Mouse (Mus musculus) heart, embryonic 12.5 days (tissue): ENCODE measurements around the gene Rtp2. TPM values are rescaled to one million over a fixed set of nuclear protein-coding genes. Genes with fewer than 3 reads are reported as not detected.
A peak's percentile ranks its signal among the peaks of the same experiment; 100 is the strongest.

Experiments
- ATAC-seq: fragments of 200-750 bp; cut with Nextera tagmentation; 2 replicates; pipeline ENCODE4 v1.8.0; 2017; ENCODE audit warnings: moderate TSS enrichment, moderate library complexity; ENCODE audit not compliant: insufficient number of reproducible peaks, low FRiP score
- H3K27ac ChIP-seq: fragments of 300-500 bp; sonication (generic); 2 replicates; pipeline ENCODE4 v1.5.1; 2016; ENCODE audit warnings: mild to moderate bottlenecking, moderate library complexity; ENCODE audit not compliant: poor library complexity, severe bottlenecking
- H3K27me3 ChIP-seq: fragments of 300-500 bp; sonication (generic); replicated peaks from 2 replicates; pipeline ENCODE4 v1.6.1; 2016; ENCODE audit warnings: mild to moderate bottlenecking, moderate library complexity
- H3K36me3 ChIP-seq: fragments of 300-500 bp; sonication (generic); 2 replicates; pipeline ENCODE4 v1.6.1; 2016; ENCODE audit warnings: mild to moderate bottlenecking, moderate library complexity
- H3K4me1 ChIP-seq: fragments of 300-500 bp; sonication (generic); replicated peaks from 2 replicates; pipeline ENCODE4 v1.6.1; 2016; ENCODE audit warnings: mild to moderate bottlenecking
- H3K4me2 ChIP-seq: fragments of 300-500 bp; sonication (generic); 2 replicates; pipeline ENCODE4 v1.6.1; 2016; ENCODE audit warnings: mild to moderate bottlenecking, moderate library complexity
- H3K4me3 ChIP-seq: fragments of 300-500 bp; sonication (generic); 2 replicates; pipeline ENCODE4 v1.5.1; 2016; ENCODE audit warnings: mild to moderate bottlenecking
- H3K9ac ChIP-seq: fragments of 300-500 bp; sonication (generic); 2 replicates; pipeline ENCODE4 v1.6.1; 2016; ENCODE audit warnings: mild to moderate bottlenecking, moderate library complexity
- H3K9me3 ChIP-seq: fragments of 300-500 bp; sonication (generic); replicated peaks from 2 replicates; pipeline ENCODE4 v1.6.1; 2016; ENCODE audit warnings: mild to moderate bottlenecking, moderate library complexity
- WGBS: fragments of 180-500 bp; shearing (Covaris S2); methylation state at CpG from one replicate; pipeline ENCODE4 v1.1.7; 2016; 5-methylcytosine and 5-hydroxymethylcytosine counted together
- polyA plus RNA-seq: library from polyadenylated mRNA; unstranded; fragments of >200 nt; fragmentation: Nextera tagmentation; extraction: Ambion mirVana; gene quantifications from 2 replicates; pipeline ENCODE4 v1.2.1, GENCODE M21; 2016

Gene Rtp2
- polyA plus RNA-seq, 1 experiment from 2014 or later: not detected

GRCm38 (mm10) chr16:23952101-23952727 lies 20.0 kb upstream of the Rtp2 start:
- H3K36me3 ChIP-seq: no peaks in the 10 kb centered on the region
- H3K4me1 ChIP-seq: no peaks in the 10 kb centered on the region
- H3K27ac ChIP-seq: no peak overlapping the region
- 70% methylated on average over 4 of the region's 4 CpGs for WGBS
- no peak overlapping the region for H3K9ac ChIP-seq
- H3K4me2 ChIP-seq: no peak overlapping the region
- 0 out of 2 replicates have a peak, but pooled peaks cover 5% of the 10 kb centered on the region for H3K9me3 ChIP-seq
- H3K4me3 ChIP-seq: no peak overlapping the region
- no peak for ATAC-seq
- no peaks in the 10 kb centered on the region for H3K27me3 ChIP-seq

- 82% methylated on average over 6 of the region's 6 CpGs for WGBS
- Histone ChIP-seq H3K27ac (no peak overlapping the region), H3K9me3 (0 out of 2 replicates have a peak, but pooled peaks cover 5% of the 10 kb centered on the region), H3K4me3 (no peak overlapping the region), H3K4me2 (no peak overlapping the region), H3K9ac (no peak overlapping the region), H3K27me3 (no peaks in the 10 kb centered on the region), H3K36me3 (no peaks in the 10 kb centered on the region), H3K4me1 (no peaks in the 10 kb centered on the region)
- no peak for ATAC-seq
These were observed 15.5 kb upstream of the Rtp2 start for GRCm38 (mm10) chr16:23947654-23948053.

- Histone ChIP-seq H3K9ac (no peak overlapping the region), H3K9me3 (0 out of 2 replicates have a peak, but pooled peaks cover 5% of the 10 kb centered on the region), H3K36me3 (no peaks in the 10 kb centered on the region), H3K27ac (no peak overlapping the region), H3K4me3 (no peak overlapping the region), H3K27me3 (no peaks in the 10 kb centered on the region), H3K4me1 (no peaks in the 10 kb centered on the region), H3K4me2 (no peak overlapping the region)
- WGBS: 40% methylated on average over 3 of the region's 3 CpGs
- ATAC-seq: no peak
These were observed 12.6 kb upstream of the Rtp2 start for GRCm38 (mm10) chr16:23944801-23945200.

GRCm38 (mm10) chr16:23934397-23934796 lies 2.2 kb upstream of the Rtp2 start:
- Histone ChIP-seq H3K36me3 (no peaks in the 10 kb centered on the region), H3K9me3 (no peaks in the 10 kb centered on the region), H3K4me1 (peaks cover 4% of the 10 kb centered on the region; the same call in 1 of the 2 replicates), H3K4me2 (no peak overlapping the region), H3K27me3 (0 out of 2 replicates have a peak, but pooled peaks cover 5% of the 10 kb centered on the region), H3K27ac (no peak overlapping the region), H3K4me3 (no peak overlapping the region), H3K9ac (no peak overlapping the region)
- 61% methylated on average over 2 of the region's 2 CpGs for WGBS
- no peak for ATAC-seq

- Histone ChIP-seq H3K27me3 (0 out of 2 replicates have a peak, but pooled peaks cover 10% of the 10 kb centered on the region), H3K4me2 (peak overlapping the region; percentile 57), H3K27ac (no peak overlapping the region), H3K9me3 (no peaks in the 10 kb centered on the region), H3K9ac (no peak overlapping the region), H3K36me3 (no peaks in the 10 kb centered on the region), H3K4me3 (no peak overlapping the region), H3K4me1 (peaks cover 4% of the 10 kb centered on the region; the same call in 1 of the 2 replicates)
- WGBS: 29% methylated on average over 18 of the region's 18 CpGs
- ATAC-seq: no peak
These were observed 919 bp downstream of the Rtp2 start for GRCm38 (mm10) chr16:23931275-23931674.

GRCm38 (mm10) chr16:23930426-23931073 lies 1.6 kb downstream of the Rtp2 start:
- WGBS: 79% methylated on average over 3 of the region's 3 CpGs
- ATAC-seq: no peak
- Histone ChIP-seq H3K9me3 (no peaks in the 10 kb centered on the region), H3K27me3 (0 out of 2 replicates have a peak, but pooled peaks cover 10% of the 10 kb centered on the region), H3K27ac (no peak overlapping the region), H3K4me2 (peak overlapping the region; percentile 57), H3K4me1 (peaks cover 4% of the 10 kb centered on the region; the same call in 1 of the 2 replicates), H3K4me3 (no peak overlapping the region), H3K9ac (no peak overlapping the region), H3K36me3 (no peaks in the 10 kb centered on the region)

GRCm38 (mm10) chr16:23927301-23928114 lies 4.7 kb downstream of the Rtp2 start:
- no peak overlapping the region for H3K27ac ChIP-seq
- H3K9me3 ChIP-seq: no peaks in the 10 kb centered on the region
- 0 out of 2 replicates have a peak, but pooled peaks cover 10% of the 10 kb centered on the region for H3K27me3 ChIP-seq
- H3K36me3 ChIP-seq: no peaks in the 10 kb centered on the region
- WGBS: 89% methylated on average over 33 of the region's 33 CpGs
- H3K9ac ChIP-seq: no peak overlapping the region
- ATAC-seq: no peak; the same call in 1 of the 2 replicates
- no peak overlapping the region for H3K4me2 ChIP-seq
- peaks cover 4% of the 10 kb centered on the region; the same call in 1 of the 2 replicates for H3K4me1 ChIP-seq
- H3K4me3 ChIP-seq: no peak overlapping the region

GRCm38 (mm10) chr16:23922906-23923305 lies 9.3 kb downstream of the Rtp2 start:
- H3K9me3 ChIP-seq: no peaks in the 10 kb centered on the region
- H3K27ac ChIP-seq: no peak overlapping the region
- no peak overlapping the region for H3K4me2 ChIP-seq
- no peaks in the 10 kb centered on the region for H3K4me1 ChIP-seq
- H3K9ac ChIP-seq: no peak overlapping the region
- no peak overlapping the region for H3K4me3 ChIP-seq
- no peaks in the 10 kb centered on the region for H3K36me3 ChIP-seq
- H3K27me3 ChIP-seq: 0 out of 2 replicates have a peak, but pooled peaks cover 5% of the 10 kb centered on the region
- ATAC-seq: no peak
- WGBS: 71% methylated on average over 1 of the region's 1 CpGs

- no peaks in the 10 kb centered on the region for H3K36me3 ChIP-seq
- WGBS: 70% methylated on average over 5 of the region's 5 CpGs
- H3K4me2 ChIP-seq: no peak overlapping the region
- H3K4me3 ChIP-seq: no peak overlapping the region
- H3K27ac ChIP-seq: no peak overlapping the region
- no peak for ATAC-seq
- H3K9ac ChIP-seq: no peak overlapping the region
- H3K9me3 ChIP-seq: no peaks in the 10 kb centered on the region
- no peaks in the 10 kb centered on the region for H3K27me3 ChIP-seq
- no peaks in the 10 kb centered on the region for H3K4me1 ChIP-seq
These were observed 10.5 kb downstream of the Rtp2 start for GRCm38 (mm10) chr16:23921697-23922096.

GRCm38 (mm10) chr16:23919418-23919817 lies 12.8 kb downstream of the Rtp2 start:
- no peak overlapping the region for H3K9ac ChIP-seq
- no peak for ATAC-seq
- no peak overlapping the region for H3K4me2 ChIP-seq
- 69% methylated on average over 2 of the region's 2 CpGs for WGBS
- H3K36me3 ChIP-seq: no peaks in the 10 kb centered on the region
- H3K4me1 ChIP-seq: no peaks in the 10 kb centered on the region
- H3K4me3 ChIP-seq: no peak overlapping the region
- no peak overlapping the region for H3K27ac ChIP-seq
- no peaks in the 10 kb centered on the region for H3K27me3 ChIP-seq
- no peaks in the 10 kb centered on the region for H3K9me3 ChIP-seq

- 21% methylated on average over 3 of the region's 3 CpGs for WGBS
- H3K9ac ChIP-seq: no peak overlapping the region
- H3K9me3 ChIP-seq: no peaks in the 10 kb centered on the region; the same call in 1 of the 2 replicates
- H3K4me3 ChIP-seq: no peak overlapping the region
- H3K36me3 ChIP-seq: no peaks in the 10 kb centered on the region
- H3K4me2 ChIP-seq: 0 out of 2 replicates have a peak overlapping the region, but pooled peaks have one; percentile 9
- no peaks in the 10 kb centered on the region; the same call in 1 of the 2 replicates for H3K27me3 ChIP-seq
- H3K27ac ChIP-seq: no peak overlapping the region
- no peak for ATAC-seq
- H3K4me1 ChIP-seq: no peaks in the 10 kb centered on the region
These were observed 18.8 kb downstream of the Rtp2 start for GRCm38 (mm10) chr16:23913401-23913800.
